Mouse (Mus musculus) testis, adult 2 months (tissue): ENCODE measurements around the gene Ace3. TPM values are rescaled to one million over a fixed set of nuclear protein-coding genes. Genes with fewer than 3 reads are reported as not detected.
A peak's percentile ranks its signal among the peaks of the same experiment; 100 is the strongest.
"Not testable (repeated sequence)": the region's sequence is repeated elsewhere in the genome, so short reads cannot be mapped to it uniquely, and the experiment has no call there.

Experiments used
- H3K27ac ChIP-seq: fragments of 200-500 bp; 2 replicates; pipeline ENCODE4 v1.5.1; 2012; ENCODE audit warnings: low read depth, low read length; ENCODE audit not compliant: control insufficient read depth, insufficient read depth
- H3K27me3 ChIP-seq: fragments of 200-500 bp; 2 replicates; pipeline ENCODE4 v1.6.1; 2012; ENCODE audit warnings: mild to moderate bottlenecking, low read length, moderate library complexity; ENCODE audit not compliant: control insufficient read depth, insufficient read depth
- H3K36me3 ChIP-seq: fragments of 200-500 bp; 2 replicates; pipeline ENCODE4 v1.6.1; 2012; ENCODE audit warnings: mild to moderate bottlenecking, low read length; ENCODE audit not compliant: control insufficient read depth, insufficient read depth
- H3K4me1 ChIP-seq: fragments of 200-500 bp; 2 replicates; pipeline ENCODE4 v1.6.1; 2012; ENCODE audit warnings: low read length; ENCODE audit not compliant: control insufficient read depth, insufficient read depth
- H3K4me3 ChIP-seq: fragments of 200-500 bp; 2 replicates; pipeline ENCODE4 v1.5.1; 2012; ENCODE audit warnings: low read depth, mild to moderate bottlenecking, low read length, moderate library complexity, mixed read lengths; ENCODE audit not compliant: control insufficient read depth
- CTCF ChIP-seq: fragments of 200-500 bp; IDR thresholded peaks from 2 replicates; pipeline ENCODE4 v1.5.1; 2012; ENCODE audit warnings: low read depth, mild to moderate bottlenecking, inconsistent platforms, low read length, moderate library complexity; ENCODE audit not compliant: control insufficient read depth, insufficient read depth, insufficient replicate concordance
- POLR2A ChIP-seq: fragments of 200-500 bp; IDR thresholded peaks from 2 replicates; pipeline ENCODE4 v1.6.1; 2012; ENCODE audit warnings: low read depth, mild to moderate bottlenecking, inconsistent platforms, low read length, moderate library complexity; ENCODE audit not compliant: control insufficient read depth
- polyA plus RNA-seq: library from polyadenylated mRNA; depleted of rRNA; stranded (reverse); fragments of >200 nt; gene quantifications from 2 replicates; pipeline ENCODE4 v1.2.3, GENCODE M21; 2012

Gene Ace3
- polyA plus RNA-seq, 1 experiment = 82.6 TPM

GRCm38 (mm10) chr11:106025774-106026173 lies 31.3 kb downstream of the Ace3 start:
- Histone ChIP-seq H3K36me3 (no peaks in the 10 kb centered on the region), H3K27ac (no peak overlapping the region), H3K4me1 (no peaks in the 10 kb centered on the region), H3K27me3 (no peaks in the 10 kb centered on the region), H3K4me3 (no peak overlapping the region)
- TF ChIP-seq POLR2A (no peak), CTCF (no peak)

DNA sequence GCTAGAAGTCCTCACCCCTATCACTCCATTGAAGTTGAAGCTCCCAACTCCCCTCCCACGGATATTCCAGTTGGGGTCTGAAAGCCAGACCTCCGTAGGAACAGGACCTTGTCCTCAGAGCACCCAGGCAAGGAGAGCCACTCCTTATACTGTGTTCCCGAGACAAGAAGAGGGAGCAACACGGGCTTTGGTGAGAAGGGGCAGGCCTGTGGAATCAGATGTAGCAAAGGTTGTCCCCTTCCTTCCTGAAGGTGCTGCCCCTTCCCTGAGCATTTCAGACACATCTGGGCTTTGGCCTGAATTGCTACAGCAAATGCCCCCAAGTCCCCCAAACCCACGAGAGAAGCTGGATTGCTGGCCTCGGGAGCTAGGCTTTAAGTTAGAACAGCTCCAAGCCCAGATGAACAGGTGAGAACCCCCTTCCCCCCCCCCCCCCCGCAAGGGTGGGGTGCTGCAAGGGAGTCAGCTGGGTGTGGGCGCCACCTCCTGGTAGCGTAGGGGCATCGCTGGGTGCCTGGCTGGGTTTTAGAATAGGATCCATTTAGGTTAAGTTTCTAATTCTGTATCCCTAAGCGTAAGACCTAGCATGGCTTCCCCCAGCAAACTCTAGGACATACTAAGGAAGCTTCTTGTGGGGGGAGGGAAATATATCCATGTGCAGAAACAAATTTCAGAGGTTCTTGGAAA lies 32.1 kb downstream of the Ace3 start:
- no peaks in the 10 kb centered on the region for H3K27me3 ChIP-seq
- no peak for TF ChIP-seq POLR2A
- peak; percentile 48; the same call in 1 of the 2 replicates for TF ChIP-seq CTCF
- no peaks in the 10 kb centered on the region for H3K4me1 ChIP-seq

GRCm38 (mm10) chr11:106027607-106028006 lies 33.1 kb downstream of the Ace3 start:
- TF ChIP-seq POLR2A = no peak
- TF ChIP-seq CTCF = no peak
- no peaks in the 10 kb centered on the region for H3K27me3 ChIP-seq
- no peaks in the 10 kb centered on the region for H3K36me3 ChIP-seq
- no peaks in the 10 kb centered on the region for H3K4me1 ChIP-seq
- H3K4me3 ChIP-seq = no peak overlapping the region
- H3K27ac ChIP-seq = no peak overlapping the region

More for the DNA sequence above, 32.1 kb downstream of the Ace3 start:
- H3K4me3 ChIP-seq = no peak overlapping the region
- no peaks in the 10 kb centered on the region for H3K36me3 ChIP-seq
- H3K27ac ChIP-seq = no peak overlapping the region

- not testable (repeated sequence) for H3K36me3 ChIP-seq, H3K4me3 ChIP-seq, H3K4me1 ChIP-seq, H3K27me3 ChIP-seq, H3K27ac ChIP-seq
These were observed 37.6 kb downstream of the Ace3 start for GRCm38 (mm10) chr11:106032074-106032473.

DNA sequence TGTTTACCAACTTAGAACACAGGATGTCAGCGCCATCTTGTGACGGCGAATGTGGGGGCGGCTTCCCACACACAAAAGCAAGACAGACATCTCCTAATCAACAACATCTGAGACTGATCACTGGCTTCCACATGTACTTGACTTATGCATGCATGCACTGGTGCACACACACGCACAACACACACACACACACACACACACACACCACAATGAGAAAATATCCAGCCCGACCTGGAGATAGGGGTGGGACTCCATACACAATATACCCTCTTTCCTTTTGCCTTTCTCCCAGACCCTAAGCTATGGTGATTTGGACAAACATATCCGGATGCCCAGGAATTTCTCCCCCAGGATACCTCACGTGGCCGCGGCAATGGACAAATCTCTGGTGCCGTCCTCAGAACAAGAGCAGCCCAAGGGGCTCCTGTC lies 39.0 kb downstream of the Ace3 start:
- peak overlapping the region; percentile 50; the same call in 1 of the 2 replicates for H3K27ac ChIP-seq
- no peak overlapping the region for H3K4me3 ChIP-seq
- no peaks in the 10 kb centered on the region for H3K27me3 ChIP-seq
- H3K4me1 ChIP-seq = no peaks in the 10 kb centered on the region; the same call in none of the 2 replicates
- H3K36me3 ChIP-seq = peaks cover 2% of the 10 kb centered on the region; the same call in 1 of the 2 replicates
- TF ChIP-seq POLR2A (no peak), CTCF (no peak)

GRCm38 (mm10) chr11:106034986-106035385 lies 40.5 kb downstream of the Ace3 start:
- H3K4me3 ChIP-seq = no peak overlapping the region
- H3K27ac ChIP-seq = no peak overlapping the region
- no peaks in the 10 kb centered on the region; the same call in none of the 2 replicates for H3K4me1 ChIP-seq
- no peaks in the 10 kb centered on the region for H3K27me3 ChIP-seq
- TF ChIP-seq CTCF (no peak), POLR2A (no peak)
- H3K36me3 ChIP-seq = peaks cover 2% of the 10 kb centered on the region; the same call in 1 of the 2 replicates

DNA sequence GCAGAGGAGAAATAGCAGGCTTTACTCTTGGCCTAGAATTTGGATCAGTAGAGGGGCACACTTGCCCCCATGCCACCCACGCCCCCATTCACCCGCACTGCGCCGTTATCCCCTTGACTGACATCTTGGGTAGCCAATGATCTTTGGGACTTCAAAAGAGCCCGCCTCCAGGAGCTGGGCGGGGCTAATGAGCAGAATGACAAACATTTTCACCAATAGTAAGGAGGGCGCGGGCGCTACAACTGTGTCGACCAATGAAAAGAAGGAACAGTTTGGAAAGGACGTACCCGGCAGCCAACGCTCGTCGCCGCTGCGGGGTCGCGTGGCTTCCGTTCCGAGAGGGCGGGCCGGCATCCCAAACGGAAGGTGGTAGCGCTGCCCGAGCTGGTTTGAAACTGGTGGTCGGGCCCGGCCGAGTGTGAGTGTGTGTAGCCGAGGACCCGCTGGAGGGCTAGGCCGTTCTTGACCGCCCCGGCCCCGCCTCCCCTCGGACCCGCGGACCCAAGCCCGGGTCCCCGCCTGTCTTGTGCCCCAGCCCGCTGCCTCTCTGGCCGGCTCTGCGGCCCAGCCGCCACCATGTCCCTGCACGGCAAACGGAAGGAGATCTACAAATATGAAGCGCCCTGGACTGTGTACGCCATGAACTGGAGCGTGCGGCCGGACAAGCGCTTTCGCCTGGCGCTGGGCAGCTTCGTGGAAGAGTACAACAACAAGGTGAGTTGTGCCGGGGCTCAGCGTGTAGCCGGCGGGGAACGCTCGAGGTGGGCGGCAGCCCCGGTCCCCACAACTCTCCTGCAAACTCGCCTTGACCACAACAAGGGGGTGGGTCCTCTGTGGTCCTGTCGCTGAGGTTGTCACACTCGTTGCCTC lies 42.3 kb downstream of the Ace3 start, which contains the start of gene Dcaf7:
Gene Dcaf7 (plus strand): TSS at position 325 of the 870 bp plus-strand sequence.
- TF ChIP-seq POLR2A (peak; percentile 90), CTCF (no peak)
- Histone ChIP-seq H3K36me3 (peaks cover 2% of the 10 kb centered on the region; the same call in 1 of the 2 replicates), H3K27ac (peak within 1 kb of the TSS; percentile 93), H3K4me1 (no peaks in the 10 kb centered on the region; the same call in none of the 2 replicates), H3K4me3 (peak within 1 kb of the TSS; percentile 87), H3K27me3 (no peaks in the 10 kb centered on the region)

DNA sequence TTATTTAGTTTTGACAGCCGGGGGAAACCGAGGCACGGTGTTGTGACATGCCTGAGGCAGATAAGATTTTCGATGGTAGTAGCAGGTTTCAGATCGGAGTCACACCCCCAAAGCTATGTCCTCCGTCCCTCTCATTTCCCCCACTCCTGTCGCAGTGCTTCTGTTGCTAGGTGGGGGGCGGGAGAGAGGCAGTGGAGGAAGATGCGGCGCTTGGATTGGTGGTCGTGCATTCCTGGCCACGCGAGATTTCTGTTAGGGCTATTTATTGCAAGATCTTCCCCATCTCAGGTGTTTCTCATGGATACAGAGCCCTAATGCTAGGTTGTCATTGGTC lies 42.9 kb downstream of the Ace3 start:
- no peaks in the 10 kb centered on the region; the same call in none of the 2 replicates for H3K4me1 ChIP-seq
- H3K27me3 ChIP-seq = no peaks in the 10 kb centered on the region
- TF ChIP-seq CTCF (no peak), POLR2A (no peak)
- peaks cover 2% of the 10 kb centered on the region; the same call in 1 of the 2 replicates for H3K36me3 ChIP-seq
- peak overlapping the region; percentile 79 for H3K27ac ChIP-seq
- H3K4me3 ChIP-seq = peak overlapping the region; percentile 87
